Mouse (Mus musculus): ENCODE data around the gene Xpr1.

DNA sequence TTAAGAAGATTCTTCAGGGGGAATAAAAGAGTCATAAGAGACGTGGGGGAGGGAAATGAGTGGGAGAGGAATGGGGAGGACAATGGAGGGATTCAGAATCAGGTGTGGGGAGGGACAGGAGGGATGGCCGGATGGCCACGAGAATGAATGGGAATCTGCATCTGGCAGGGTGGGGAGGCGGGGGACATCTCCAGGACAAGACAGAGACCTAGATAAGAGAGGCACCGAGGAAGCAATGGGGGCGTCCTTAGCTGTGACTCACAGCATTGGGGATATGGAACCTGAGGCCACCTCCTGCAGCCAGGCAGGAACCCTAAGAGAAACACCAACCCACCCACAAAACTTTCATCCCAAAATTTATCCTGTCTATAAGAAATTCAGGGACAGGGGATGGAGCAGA is 81.3 kb downstream of the Xpr1 start:
- TF ChIP-seq CTCF (IDR thresholded peaks at IDR 0.05; ENCODE audit: low read depth, low read length) (no peak), POLR2A (IDR thresholded peaks at IDR 0.05; ENCODE audit: borderline replicate concordance, low read depth, low read length) (no peak)

Measured in bone marrow macrophage, adult 2 months (primary cell).